Mouse (Mus musculus) hindbrain, embryonic 13.5 days (tissue): Measurements from ENCODE around the gene Il25. TPM values are rescaled to one million over a fixed set of nuclear protein-coding genes. Genes with fewer than 3 reads are reported as not detected.
"Not testable (repeated sequence)": the region's sequence is repeated elsewhere in the genome, so short reads cannot be mapped to it uniquely, and the experiment has no call there.

Experiments
- ATAC-seq: fragments of 200-750 bp; cut with Nextera tagmentation; 2 replicates; pipeline ENCODE4 v1.8.0; 2017; ENCODE audit warnings: moderate TSS enrichment; ENCODE audit not compliant: low FRiP score
- H3K27ac ChIP-seq: fragments of 300-500 bp; sonication (generic); 2 replicates; pipeline ENCODE4 v1.5.1; 2015; ENCODE audit warnings: inconsistent platforms, mild to moderate bottlenecking, moderate library complexity
- H3K27me3 ChIP-seq: fragments of 300-500 bp; sonication (generic); 2 replicates; pipeline ENCODE4 v1.6.1; 2015; ENCODE audit warnings: mild to moderate bottlenecking, inconsistent platforms
- H3K36me3 ChIP-seq: fragments of 300-500 bp; sonication (generic); 2 replicates; pipeline ENCODE4 v1.6.1; 2015; ENCODE audit warnings: mild to moderate bottlenecking, inconsistent platforms
- H3K4me1 ChIP-seq: fragments of 300-500 bp; sonication (generic); replicated peaks from 2 replicates; pipeline ENCODE4 v1.6.1; 2015; ENCODE audit warnings: inconsistent platforms
- H3K4me2 ChIP-seq: fragments of 300-500 bp; sonication (generic); 2 replicates; pipeline ENCODE4 v1.6.1; 2015; ENCODE audit warnings: inconsistent platforms, mild to moderate bottlenecking, moderate library complexity
- H3K4me3 ChIP-seq: fragments of 300-500 bp; sonication (generic); 2 replicates; pipeline ENCODE4 v1.5.1; 2015; ENCODE audit warnings: mild to moderate bottlenecking, inconsistent platforms
- H3K9ac ChIP-seq: fragments of 300-500 bp; sonication (generic); 2 replicates; pipeline ENCODE4 v1.6.1; 2015; ENCODE audit warnings: mild to moderate bottlenecking, inconsistent platforms
- H3K9me3 ChIP-seq: fragments of 300-500 bp; sonication (generic); 2 replicates; pipeline ENCODE4 v1.6.1; 2016; ENCODE audit warnings: inconsistent platforms
- WGBS: fragments of 180-500 bp; shearing (Covaris S2); methylation state at CpG from one replicate; pipeline ENCODE4 v1.1.7; 2015; 5-methylcytosine and 5-hydroxymethylcytosine counted together
- polyA plus RNA-seq: library from polyadenylated mRNA; unstranded; fragments of >200 nt; fragmentation: Nextera tagmentation; extraction: Ambion mirVana; gene quantifications from 2 replicates; pipeline ENCODE4 v1.2.1, GENCODE M21; 2015

Il25 gene
- polyA plus RNA-seq, 1 experiment from 2014 or later: 0.83 TPM

- 0 out of 2 replicates have a peak, but pooled peaks cover 3% of the 10 kb centered on the region for H3K27me3 ChIP-seq
- H3K4me2 ChIP-seq: no peak overlapping the region
- no peaks in the 10 kb centered on the region for H3K36me3 ChIP-seq
- no peaks in the 10 kb centered on the region for H3K4me1 ChIP-seq
- WGBS: 75% methylated on average over 10 of the region's 10 CpGs
- no peak overlapping the region for H3K4me3 ChIP-seq
- no peaks in the 10 kb centered on the region for H3K9me3 ChIP-seq
- no peak overlapping the region for H3K9ac ChIP-seq
- ATAC-seq: no peak
- H3K27ac ChIP-seq: no peak overlapping the region
Observed at GRCm38 (mm10) chr14:54960769-54961168, 28.3 kb downstream of the Il25 start.

DNA sequence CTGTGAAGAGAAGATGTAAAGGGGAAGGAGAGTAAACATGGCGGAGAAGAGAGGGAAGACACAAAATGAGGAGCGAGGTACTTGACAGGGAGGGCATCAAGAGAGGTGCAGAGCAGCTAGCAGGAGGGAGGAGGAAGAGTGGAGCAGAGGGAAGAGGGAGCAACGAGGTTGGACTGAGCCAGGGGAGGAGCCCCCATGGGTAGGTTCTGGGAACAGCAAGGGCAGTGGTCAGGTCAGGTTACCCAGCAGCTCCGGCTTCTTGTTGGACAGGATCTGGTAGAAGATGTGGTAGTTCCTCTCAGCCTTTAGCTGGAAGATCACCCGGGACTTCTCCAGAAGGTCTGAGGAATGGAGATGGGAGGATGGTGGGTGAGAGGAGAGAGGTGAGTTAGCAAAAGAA, 29.0 kb downstream of the Il25 start:
- H3K4me2 ChIP-seq: no peak overlapping the region
- no peak for ATAC-seq
- H3K27ac ChIP-seq: no peak overlapping the region
- no peak overlapping the region for H3K9ac ChIP-seq
- H3K4me1 ChIP-seq: no peaks in the 10 kb centered on the region
- no peak overlapping the region for H3K4me3 ChIP-seq
- no peaks in the 10 kb centered on the region for H3K9me3 ChIP-seq
- H3K36me3 ChIP-seq: no peaks in the 10 kb centered on the region
- 0 out of 2 replicates have a peak, but pooled peaks cover 3% of the 10 kb centered on the region for H3K27me3 ChIP-seq
- WGBS: 81% methylated on average over 5 of the region's 5 CpGs

- ATAC-seq: no peak
- Histone ChIP-seq H3K4me2 (no peak overlapping the region), H3K27ac (no peak overlapping the region), H3K4me1 (no peaks in the 10 kb centered on the region), H3K9ac (no peak overlapping the region), H3K27me3 (0 out of 2 replicates have a peak, but pooled peaks cover 10% of the 10 kb centered on the region), H3K9me3 (no peaks in the 10 kb centered on the region), H3K4me3 (no peak overlapping the region), H3K36me3 (no peaks in the 10 kb centered on the region)
- WGBS: 89% methylated on average over 7 of the region's 7 CpGs
Observed at GRCm38 (mm10) chr14:54962714-54963113, 30.2 kb downstream of the Il25 start.

DNA sequence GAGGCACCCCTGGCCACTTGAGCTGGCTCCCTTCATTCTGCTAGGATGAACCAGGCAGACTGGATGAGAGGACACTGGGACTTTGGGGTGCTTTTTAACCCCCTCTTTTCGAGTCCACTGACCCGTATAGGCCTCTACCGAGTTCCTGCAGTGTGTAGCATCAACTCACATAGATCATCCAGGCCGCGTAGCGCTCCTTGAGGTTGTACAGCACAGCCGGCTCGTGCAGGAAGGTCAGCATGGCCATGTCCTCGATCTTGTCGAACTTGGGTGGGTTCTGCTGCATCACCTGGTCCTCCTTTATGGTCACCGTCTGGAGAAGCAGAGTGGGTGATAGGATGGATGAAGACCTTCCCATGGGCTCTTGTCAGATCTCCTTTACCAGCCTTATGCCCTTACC, 31.2 kb downstream of the Il25 start:
- H3K4me3 ChIP-seq: no peak overlapping the region
- no peaks in the 10 kb centered on the region for H3K36me3 ChIP-seq
- no peak overlapping the region for H3K9ac ChIP-seq
- WGBS: 90% methylated on average over 11 of the region's 11 CpGs
- H3K4me2 ChIP-seq: no peak overlapping the region
- no peaks in the 10 kb centered on the region for H3K9me3 ChIP-seq
- ATAC-seq: no peak
- no peak overlapping the region for H3K27ac ChIP-seq
- no peaks in the 10 kb centered on the region for H3K4me1 ChIP-seq
- 0 out of 2 replicates have a peak, but pooled peaks cover 10% of the 10 kb centered on the region for H3K27me3 ChIP-seq

GRCm38 (mm10) chr14:54965044-54965443, 32.5 kb downstream of the Il25 start:
- Histone ChIP-seq H3K27ac (no peak overlapping the region), H3K9ac (no peak overlapping the region)

GRCm38 (mm10) chr14:54965631-54966030, 33.1 kb downstream of the Il25 start:
- 83% methylated on average over 6 of the region's 6 CpGs for WGBS
- H3K4me1 ChIP-seq: no peaks in the 10 kb centered on the region

More at GRCm38 (mm10) chr14:54965044-54965443, 32.5 kb downstream of the Il25 start:
- no peaks in the 10 kb centered on the region for H3K36me3 ChIP-seq
- no peak for ATAC-seq
- no peak overlapping the region for H3K4me3 ChIP-seq
- H3K4me2 ChIP-seq: no peak overlapping the region
- no peaks in the 10 kb centered on the region for H3K4me1 ChIP-seq
- 0 out of 2 replicates have a peak, but pooled peaks cover 10% of the 10 kb centered on the region for H3K27me3 ChIP-seq
- 80% methylated on average over 15 of the region's 15 CpGs for WGBS
- H3K9me3 ChIP-seq: no peaks in the 10 kb centered on the region

DNA sequence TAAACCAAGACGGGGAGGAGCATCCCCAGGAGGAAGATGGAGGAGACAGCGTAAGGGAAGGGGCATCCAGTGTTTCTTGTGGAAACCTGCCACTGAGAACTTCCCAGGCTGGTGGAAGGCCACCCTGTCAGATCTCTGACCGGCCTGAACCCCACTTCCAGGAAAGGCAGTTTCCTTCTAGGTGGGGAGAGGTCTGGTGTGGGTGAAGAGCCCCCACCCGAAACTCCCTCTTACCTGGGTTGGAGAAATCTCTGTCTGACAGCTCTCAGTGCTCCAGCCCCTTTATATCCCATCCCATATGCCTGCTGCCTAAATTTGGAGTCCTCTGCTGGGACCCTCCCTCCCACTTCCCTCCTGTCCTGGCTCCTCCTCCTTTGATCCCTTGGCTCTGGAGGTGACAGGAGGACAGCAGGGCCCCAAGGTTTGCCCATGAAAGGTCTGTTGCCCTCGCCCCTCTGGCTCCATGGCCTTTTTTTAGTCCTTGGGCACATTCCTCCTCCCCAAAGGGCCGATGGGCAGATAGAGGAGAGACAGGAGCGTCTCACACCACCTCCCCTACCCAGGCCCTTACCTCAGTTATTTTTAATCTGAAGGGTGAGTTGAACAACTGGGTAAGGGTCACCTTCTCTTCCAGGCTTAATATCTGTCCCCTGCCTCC, 34.0 kb downstream of the Il25 start, which contains the start of gene Myh6:
TSS of gene Myh6 (minus strand) at position 608 of the 658 bp plus-strand sequence.
- Histone ChIP-seq H3K4me3 (no peak within 1 kb of the TSS), H3K4me1 (no peaks in the 10 kb centered on the region), H3K27ac (no peak within 1 kb of the TSS), H3K4me2 (no peak within 1 kb of the TSS), H3K27me3 (0 out of 2 replicates have a peak, but pooled peaks cover 10% of the 10 kb centered on the region), H3K9ac (no peak within 1 kb of the TSS), H3K9me3 (no peaks in the 10 kb centered on the region), H3K36me3 (no peaks in the 10 kb centered on the region)
- no peak for ATAC-seq
- 87% methylated on average over 7 of the region's 7 CpGs for WGBS

More at GRCm38 (mm10) chr14:54965631-54966030, 33.1 kb downstream of the Il25 start:
- H3K36me3 ChIP-seq: no peaks in the 10 kb centered on the region
- ATAC-seq: no peak
- no peak overlapping the region for H3K27ac ChIP-seq
- H3K9me3 ChIP-seq: no peaks in the 10 kb centered on the region
- H3K4me2 ChIP-seq: no peak overlapping the region
- 0 out of 2 replicates have a peak, but pooled peaks cover 10% of the 10 kb centered on the region for H3K27me3 ChIP-seq
- no peak overlapping the region for H3K4me3 ChIP-seq
- H3K9ac ChIP-seq: no peak overlapping the region

GRCm38 (mm10) chr14:54967874-54968273, 35.4 kb downstream of the Il25 start:
- 90% methylated on average over 3 of the region's 3 CpGs for WGBS
- no peak overlapping the region for H3K27ac ChIP-seq

GRCm38 (mm10) chr14:54968344-54968743, 35.8 kb downstream of the Il25 start:
- Histone ChIP-seq H3K9me3 (no peaks in the 10 kb centered on the region), H3K4me1 (peaks cover 3% of the 10 kb centered on the region), H3K9ac (no peak overlapping the region), H3K27ac (no peak overlapping the region), H3K27me3 (0 out of 2 replicates have a peak, but pooled peaks cover 10% of the 10 kb centered on the region), H3K4me3 (no peak overlapping the region), H3K4me2 (no peak overlapping the region), H3K36me3 (no peaks in the 10 kb centered on the region)
- ATAC-seq: no peak

More at GRCm38 (mm10) chr14:54967874-54968273, 35.4 kb downstream of the Il25 start:
- H3K36me3 ChIP-seq: no peaks in the 10 kb centered on the region
- H3K9ac ChIP-seq: no peak overlapping the region
- no peak overlapping the region for H3K4me2 ChIP-seq
- no peak for ATAC-seq
- no peaks in the 10 kb centered on the region for H3K9me3 ChIP-seq
- H3K27me3 ChIP-seq: 0 out of 2 replicates have a peak, but pooled peaks cover 10% of the 10 kb centered on the region
- H3K4me3 ChIP-seq: no peak overlapping the region
- no peaks in the 10 kb centered on the region for H3K4me1 ChIP-seq

DNA sequence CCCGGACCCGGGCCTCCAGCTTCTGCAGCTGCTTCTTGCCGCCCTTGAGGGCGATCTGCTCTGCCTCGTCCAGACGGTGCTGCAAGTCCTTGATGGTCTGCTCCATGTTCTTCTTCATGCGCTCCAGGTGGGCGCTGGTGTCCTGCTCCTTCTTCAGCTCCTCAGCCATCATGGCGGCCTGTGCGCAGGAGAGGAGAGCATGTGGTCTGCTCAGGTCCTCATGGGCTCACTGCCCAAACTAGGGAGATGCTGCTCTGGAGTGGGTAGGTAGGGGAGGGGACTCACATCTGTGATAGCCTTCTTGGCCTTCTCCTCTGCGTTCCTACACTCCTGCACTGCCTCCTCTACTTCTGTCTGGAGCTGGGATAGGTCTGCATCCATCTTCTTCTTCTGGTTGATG, 40.3 kb downstream of the Il25 start:
- H3K9ac ChIP-seq, H3K36me3 ChIP-seq, H3K4me2 ChIP-seq, H3K9me3 ChIP-seq, H3K27me3 ChIP-seq, H3K4me3 ChIP-seq, ATAC-seq: not testable (repeated sequence)
- 94% methylated on average over 11 of the region's 11 CpGs for WGBS
- Histone ChIP-seq H3K4me1 (peaks cover 17% of the 10 kb centered on the region), H3K27ac (peak overlapping the region; percentile 30; the same call in 1 of the 2 replicates)

DNA sequence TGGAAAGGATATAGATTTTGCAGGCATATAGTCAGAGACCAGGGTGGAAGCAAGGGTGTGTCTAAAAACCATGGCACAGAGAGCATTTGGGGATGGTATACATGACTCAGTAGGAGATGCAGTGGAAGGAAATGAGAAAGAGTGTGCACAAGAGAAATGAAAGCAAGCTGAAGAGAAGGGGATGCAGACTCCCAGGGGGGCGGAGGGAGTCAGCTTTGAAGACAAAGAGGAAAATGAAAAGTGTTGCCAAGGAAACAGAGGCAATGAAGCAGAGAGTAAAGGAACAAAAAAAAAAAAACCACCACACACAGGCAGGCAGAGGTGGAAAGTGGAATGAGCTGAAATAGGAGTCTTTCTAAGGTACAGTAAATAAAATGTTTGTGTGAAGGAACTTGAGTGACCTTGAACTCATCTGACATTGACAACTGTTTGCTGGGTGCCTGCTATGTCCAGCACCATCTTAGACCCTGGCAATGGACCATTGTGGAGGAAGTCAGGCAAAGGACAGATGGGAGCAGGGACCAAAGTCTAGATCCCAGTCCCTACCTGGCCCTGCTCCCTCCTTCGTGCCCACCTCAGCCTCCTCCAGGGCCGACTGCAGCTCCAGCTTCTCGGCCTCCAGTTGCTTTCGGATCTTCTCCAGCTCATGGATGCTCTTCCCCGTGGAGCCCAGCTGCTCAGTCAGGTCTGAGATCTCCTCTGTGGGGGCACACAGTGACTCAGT, 41.7 kb downstream of the Il25 start:
- no peak overlapping the region for H3K4me2 ChIP-seq
- H3K9me3 ChIP-seq: no peaks in the 10 kb centered on the region
- ATAC-seq: peak; percentile 65
- peak overlapping the region; percentile 89 for H3K27ac ChIP-seq
- no peak overlapping the region for H3K9ac ChIP-seq
- 0 out of 2 replicates have a peak, but pooled peaks cover 5% of the 10 kb centered on the region for H3K27me3 ChIP-seq
- WGBS: 68% methylated on average over 6 of the region's 6 CpGs
- no peaks in the 10 kb centered on the region for H3K36me3 ChIP-seq
- no peak overlapping the region for H3K4me3 ChIP-seq
- H3K4me1 ChIP-seq: peaks cover 17% of the 10 kb centered on the region

DNA sequence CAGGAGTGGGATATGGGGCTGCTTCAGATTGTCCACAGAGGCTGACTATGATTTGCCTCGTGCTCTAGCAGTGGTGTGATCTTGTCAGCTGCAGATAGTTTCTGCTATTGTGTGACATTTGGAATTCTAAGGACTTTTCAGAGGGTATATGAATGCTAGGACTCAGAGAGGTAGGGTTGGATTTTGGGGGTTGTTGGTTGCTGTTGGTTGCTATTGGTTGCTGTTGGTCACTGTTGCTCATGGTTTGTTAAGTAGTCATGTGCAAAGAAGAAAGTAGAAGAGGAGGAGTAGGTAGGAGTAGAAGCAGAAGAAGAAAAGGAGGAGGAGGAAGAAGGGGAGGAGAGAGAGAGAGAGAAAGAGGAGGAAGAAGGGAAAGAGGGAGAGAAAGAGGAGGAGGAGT, 44.1 kb downstream of the Il25 start, which contains the start of gene Gm17428:
TSS of gene Gm17428 (plus strand) at position 301 of the 400 bp plus-strand sequence.
- no peak for ATAC-seq
- H3K9ac ChIP-seq: no peak within 1 kb of the TSS
- H3K36me3 ChIP-seq: no peaks in the 10 kb centered on the region
- WGBS: 65% methylated on average over 1 of the region's 1 CpGs
- H3K4me2 ChIP-seq: no peak within 1 kb of the TSS
- 0 out of 2 replicates have a peak, but pooled peaks cover 5% of the 10 kb centered on the region for H3K27me3 ChIP-seq
- H3K9me3 ChIP-seq: no peaks in the 10 kb centered on the region
- H3K4me1 ChIP-seq: peaks cover 17% of the 10 kb centered on the region
- H3K4me3 ChIP-seq: no peak within 1 kb of the TSS
- no peak within 1 kb of the TSS for H3K27ac ChIP-seq
